Mouse (Mus musculus) CH12.LX (cell line): ENCODE measurements at regions not wholly inside any gene's neighbourhood (a gene's known extent, or its start where the extent isn't known, plus 50 kb on each side); places are given as distances from the start of the nearest gene placed in this dataset.

ENCODE experiments used
- BHLHE40 ChIP-seq: IDR thresholded peaks from 2 replicates; pipeline ENCODE4 v1.6.1; 2011; ENCODE audit warnings: mild to moderate bottlenecking, low read depth, low read length, improper control_type of control experiment
- CTCF ChIP-seq, 2 experiments: IDR thresholded peaks in 1 of 2; conservative IDR thresholded peaks in 1 of 2; 2 replicates each; pipeline ENCODE4 v1.5.1; 2011 to 2012; ENCODE audit warnings: low read depth in 2 of 2, low read length in 2 of 2, improper control_type of control experiment in 1 of 2, inconsistent platforms in 1 of 2, mild to moderate bottlenecking in 1 of 2, moderate library complexity in 1 of 2
- ELF1 ChIP-seq: IDR thresholded peaks from 2 replicates; pipeline ENCODE4 v1.6.1; 2014; ENCODE audit warnings: low read depth, mild to moderate bottlenecking, inconsistent platforms, low read length, improper control_type of control experiment
- EP300 ChIP-seq: IDR thresholded peaks from 2 replicates; pipeline ENCODE4 v1.6.1; 2011; ENCODE audit warnings: low read length, improper control_type of control experiment
- MAZ ChIP-seq: IDR thresholded peaks from 2 replicates; pipeline ENCODE4 v1.6.1; 2012; ENCODE audit warnings: low read depth, mild to moderate bottlenecking, inconsistent platforms, low read length, improper control_type of control experiment, moderate library complexity
- MXI1 ChIP-seq: IDR thresholded peaks from 2 replicates; pipeline ENCODE4 v1.6.1; 2011; ENCODE audit warnings: mild to moderate bottlenecking, low read depth, low read length, improper control_type of control experiment
- POLR2A ChIP-seq: IDR thresholded peaks from 2 replicates; pipeline ENCODE4 v1.6.1; 2011; ENCODE audit warnings: low read depth, mild to moderate bottlenecking, improper control_type of control experiment, low read length
- POLR2AphosphoS2 ChIP-seq: IDR thresholded peaks from 2 replicates; pipeline ENCODE4 v1.6.1; 2011; ENCODE audit warnings: low read depth, low read length, improper control_type of control experiment
- RCOR1 ChIP-seq: conservative IDR thresholded peaks from 2 replicates; pipeline ENCODE4 v1.6.1; 2012; ENCODE audit warnings: low read depth, mild to moderate bottlenecking, inconsistent platforms, low read length, improper control_type of control experiment
- SMC3 ChIP-seq: IDR thresholded peaks from 2 replicates; pipeline ENCODE4 v1.6.1; 2011; ENCODE audit warnings: low read depth, low read length, improper control_type of control experiment
- USF1 ChIP-seq: IDR thresholded peaks from 2 replicates; pipeline ENCODE4 v1.6.1; 2014; ENCODE audit warnings: low read depth, mild to moderate bottlenecking, inconsistent platforms, low read length, improper control_type of control experiment
- ZNF384 ChIP-seq: IDR thresholded peaks from 2 replicates; pipeline ENCODE4 v1.6.1; 2012; ENCODE audit warnings: low read depth, low read length, improper control_type of control experiment, inconsistent platforms

GRCm38 (mm10) chr15:13303456-13303855 is 130.0 kb upstream of the Cdh6 start:
- TF ChIP-seq USF1 = no peak
- TF ChIP-seq CTCF (conservative IDR thresholded peaks at IDR 0.05 in 1 of 2, IDR thresholded peaks at IDR 0.05 in 1 of 2; ENCODE audit: low read depth in 2 of 2, low read length in 2 of 2) = no peak
- TF ChIP-seq EP300 = no peak
- TF ChIP-seq BHLHE40 = no peak
- no peak for TF ChIP-seq POLR2A
- no peak for TF ChIP-seq RCOR1
- TF ChIP-seq SMC3 = no peak
- no peak for TF ChIP-seq ZNF384
- TF ChIP-seq MAZ = no peak
- TF ChIP-seq MXI1 = no peak
- TF ChIP-seq ELF1 = no peak
- TF ChIP-seq POLR2AphosphoS2 = no peak
